Mouse (Mus musculus) limb, embryonic 11.5 days (tissue): ENCODE results near the gene Birc5. TPM values are rescaled to one million over a fixed set of nuclear protein-coding genes. Genes with fewer than 3 reads are reported as not detected.

Source experiments
- ATAC-seq: fragments of 200-750 bp; cut with Nextera tagmentation; 2 replicates; pipeline ENCODE4 v1.8.0; 2017; ENCODE audit warnings: low read depth; ENCODE audit not compliant: insufficient number of reproducible peaks, low FRiP score, low TSS enrichment
- DNase-seq: peaks from one replicate; pipeline ENCODE4 v3.0.0-alpha.2; 2015; ENCODE audit warnings: low spot score
- H3K27ac ChIP-seq: fragments of 300-500 bp; sonication (generic); replicated peaks from 2 replicates; pipeline ENCODE4 v1.5.1; 2014; ENCODE audit warnings: low read depth, mild to moderate bottlenecking, low read length
- H3K27me3 ChIP-seq: fragments of 300-500 bp; sonication (generic); 2 replicates; pipeline ENCODE4 v1.6.1; 2014; ENCODE audit warnings: mild to moderate bottlenecking, low read length, mixed read lengths; ENCODE audit not compliant: control insufficient read depth, insufficient read depth
- H3K36me3 ChIP-seq: fragments of 300-500 bp; sonication (generic); 2 replicates; pipeline ENCODE4 v1.6.1; 2014; ENCODE audit warnings: mild to moderate bottlenecking, low read length, moderate library complexity, mixed read lengths; ENCODE audit not compliant: control insufficient read depth, insufficient read depth
- H3K4me1 ChIP-seq: fragments of 300-500 bp; sonication (generic); 2 replicates; pipeline ENCODE4 v1.6.1; 2014; ENCODE audit warnings: low read length, mixed read lengths; ENCODE audit not compliant: control insufficient read depth, insufficient read depth
- H3K4me2 ChIP-seq: fragments of 300-500 bp; sonication (generic); 2 replicates; pipeline ENCODE4 v1.6.1; 2014; ENCODE audit warnings: low read depth, mild to moderate bottlenecking, moderate library complexity; ENCODE audit not compliant: severe bottlenecking
- H3K4me3 ChIP-seq: fragments of 300-500 bp; sonication (generic); 2 replicates; pipeline ENCODE4 v1.5.1; 2014; ENCODE audit warnings: low read depth, low read length
- H3K9ac ChIP-seq: fragments of 300-500 bp; sonication (generic); 2 replicates; pipeline ENCODE4 v1.6.1; 2014; ENCODE audit warnings: mild to moderate bottlenecking, low read length
- H3K9me3 ChIP-seq: fragments of 300-500 bp; sonication (generic); 2 replicates; pipeline ENCODE4 v1.6.1; 2016; ENCODE audit warnings: low read length; ENCODE audit not compliant: control insufficient read depth
- WGBS: fragments of 180-500 bp; shearing (Covaris S2); extraction: QIAGEN DNeasy Blood & Tissue Kit; methylation state at CpG from one replicate; pipeline ENCODE4 v1.1.7; 2014; 5-methylcytosine and 5-hydroxymethylcytosine counted together
- polyA plus RNA-seq: library from polyadenylated mRNA; unstranded; fragments of >200 nt; fragmentation: Nextera tagmentation; extraction: Ambion mirVana; gene quantifications from 2 replicates; pipeline ENCODE4 v1.2.1, GENCODE M21; 2014

Birc5 gene
- polyA plus RNA-seq, 1 experiment from 2014 or later: 435 TPM

- H3K9ac ChIP-seq: no peak overlapping the region
- ATAC-seq (no peak), DNase-seq (no peak)
- no peak overlapping the region for H3K27ac ChIP-seq
- H3K4me1 ChIP-seq: no peaks in the 10 kb centered on the region
- no peaks in the 10 kb centered on the region for H3K36me3 ChIP-seq
- H3K4me2 ChIP-seq: no peak overlapping the region
- H3K27me3 ChIP-seq: no peaks in the 10 kb centered on the region
- no peaks in the 10 kb centered on the region for H3K9me3 ChIP-seq
- H3K4me3 ChIP-seq: no peak overlapping the region
- 75% methylated on average over 1 of the region's 1 CpGs for WGBS
These were observed 10.0 kb upstream of the Birc5 start for GRCm38 (mm10) chr11:117839021-117839420.

- DNase-seq: no peak
- no peak overlapping the region for H3K4me3 ChIP-seq
- H3K4me1 ChIP-seq: no peaks in the 10 kb centered on the region
- no peak for ATAC-seq
- H3K4me2 ChIP-seq: no peak overlapping the region
- WGBS: 48% methylated on average over 1 of the region's 1 CpGs
- no peaks in the 10 kb centered on the region for H3K9me3 ChIP-seq
- no peak overlapping the region for H3K27ac ChIP-seq
- no peaks in the 10 kb centered on the region for H3K27me3 ChIP-seq
- no peak overlapping the region for H3K9ac ChIP-seq
- no peaks in the 10 kb centered on the region for H3K36me3 ChIP-seq
These were observed 8.1 kb upstream of the Birc5 start for GRCm38 (mm10) chr11:117840910-117841309.

GRCm38 (mm10) chr11:117843434-117843833, 5.6 kb upstream of the Birc5 start:
- no peak overlapping the region for H3K4me3 ChIP-seq
- no peak overlapping the region for H3K9ac ChIP-seq
- 89% methylated on average over 2 of the region's 2 CpGs for WGBS

GRCm38 (mm10) chr11:117844997-117845396, 4.1 kb upstream of the Birc5 start:
- Histone ChIP-seq H3K4me3 (no peak overlapping the region), H3K27me3 (no peaks in the 10 kb centered on the region), H3K27ac (no peak overlapping the region), H3K9me3 (no peaks in the 10 kb centered on the region), H3K4me1 (peaks cover 6% of the 10 kb centered on the region), H3K9ac (no peak overlapping the region), H3K36me3 (no peaks in the 10 kb centered on the region), H3K4me2 (no peak overlapping the region)
- WGBS: 78% methylated on average over 2 of the region's 2 CpGs
- ATAC-seq: no peak
- DNase-seq: no peak

More at GRCm38 (mm10) chr11:117843434-117843833, 5.6 kb upstream of the Birc5 start:
- Histone ChIP-seq H3K9me3 (no peaks in the 10 kb centered on the region), H3K4me1 (0 out of 2 replicates have a peak, but pooled peaks cover 3% of the 10 kb centered on the region), H3K4me2 (no peak overlapping the region), H3K27ac (no peak overlapping the region), H3K36me3 (no peaks in the 10 kb centered on the region), H3K27me3 (no peaks in the 10 kb centered on the region)
- DNase-seq (no peak), ATAC-seq (no peak)

- Histone ChIP-seq H3K36me3 (no peaks in the 10 kb centered on the region), H3K4me1 (peaks cover 12% of the 10 kb centered on the region), H3K4me3 (no peak overlapping the region), H3K9ac (no peak overlapping the region), H3K9me3 (no peaks in the 10 kb centered on the region), H3K4me2 (no peak overlapping the region), H3K27me3 (no peaks in the 10 kb centered on the region), H3K27ac (no peak overlapping the region)
- DNase-seq: no peak
- WGBS: 89% methylated on average over 2 of the region's 2 CpGs
- ATAC-seq: no peak
These were observed 3.4 kb upstream of the Birc5 start for GRCm38 (mm10) chr11:117845651-117846050.

GRCm38 (mm10) chr11:117846640-117847039, 2.4 kb upstream of the Birc5 start:
- WGBS: 68% methylated on average over 5 of the region's 5 CpGs
- ATAC-seq: no peak

GRCm38 (mm10) chr11:117847593-117848215, 1.3 kb upstream of the Birc5 start:
- H3K4me2 ChIP-seq: peak overlapping the region; percentile 73; the same call in 1 of the 2 replicates
- WGBS: 79% methylated on average over 7 of the region's 7 CpGs
- H3K27me3 ChIP-seq: no peaks in the 10 kb centered on the region
- no peak overlapping the region for H3K4me3 ChIP-seq
- H3K36me3 ChIP-seq: peaks cover 8% of the 10 kb centered on the region
- DNase-seq: no peak
- no peaks in the 10 kb centered on the region for H3K9me3 ChIP-seq
- no peak overlapping the region for H3K27ac ChIP-seq
- H3K4me1 ChIP-seq: peaks cover 12% of the 10 kb centered on the region
- ATAC-seq: no peak
- no peak overlapping the region for H3K9ac ChIP-seq

More at GRCm38 (mm10) chr11:117846640-117847039, 2.4 kb upstream of the Birc5 start:
- Histone ChIP-seq H3K4me1 (peaks cover 12% of the 10 kb centered on the region), H3K36me3 (peaks cover 2% of the 10 kb centered on the region; the same call in 1 of the 2 replicates), H3K9me3 (no peaks in the 10 kb centered on the region), H3K9ac (no peak overlapping the region), H3K27me3 (no peaks in the 10 kb centered on the region), H3K4me2 (no peak overlapping the region), H3K27ac (no peak overlapping the region), H3K4me3 (no peak overlapping the region)
- DNase-seq: no peak

- H3K4me1 ChIP-seq: peaks cover 12% of the 10 kb centered on the region
- 8% methylated on average over 19 of the region's 19 CpGs for WGBS
- no peaks in the 10 kb centered on the region for H3K9me3 ChIP-seq
- H3K27ac ChIP-seq: peak overlapping the region; percentile 73
- DNase-seq (no peak), ATAC-seq (peak; percentile 50)
- peak overlapping the region; percentile 81 for H3K4me3 ChIP-seq
- peaks cover 15% of the 10 kb centered on the region for H3K36me3 ChIP-seq
- H3K4me2 ChIP-seq: peak overlapping the region; percentile 73
- no peaks in the 10 kb centered on the region for H3K27me3 ChIP-seq
- H3K9ac ChIP-seq: peak overlapping the region; percentile 67
These were observed 623 bp upstream of the Birc5 start for GRCm38 (mm10) chr11:117848271-117848984.
